In the genomic region with DNA sequence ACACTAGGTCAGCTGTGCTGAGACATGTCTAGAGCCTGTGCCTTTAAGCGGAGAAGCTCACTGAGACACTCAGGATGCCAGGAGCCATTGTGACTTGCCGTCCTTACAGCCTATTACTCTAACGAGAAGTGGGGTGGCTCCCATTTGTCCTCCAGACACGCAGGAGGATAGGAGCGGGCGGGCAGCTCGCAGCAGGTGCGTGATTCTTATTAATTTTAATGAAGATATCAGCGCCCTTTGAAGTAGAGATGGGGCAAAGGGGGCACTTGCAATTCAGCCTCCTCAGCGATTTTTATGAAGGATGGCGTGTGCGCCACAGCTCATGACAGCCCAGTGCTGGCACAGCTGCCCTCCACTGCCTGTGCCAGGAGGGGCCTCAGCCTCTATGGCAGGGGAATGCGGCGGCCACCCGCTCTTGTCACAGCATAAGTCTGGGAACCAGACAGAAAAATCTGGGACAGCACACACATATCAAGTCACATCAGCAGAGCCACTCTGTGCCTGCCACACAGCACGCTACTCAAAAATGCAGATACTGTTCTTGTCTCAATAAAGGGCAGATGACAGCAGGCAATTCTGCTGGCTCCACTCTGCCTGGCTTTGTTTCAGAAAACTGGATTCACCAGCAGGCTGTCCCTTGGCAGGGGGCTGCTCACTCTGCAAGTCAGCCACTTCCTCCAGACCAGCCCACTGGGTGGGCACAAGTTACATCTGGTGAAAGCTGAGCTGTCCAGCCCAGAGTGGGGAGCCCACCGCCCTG, we compare ENCODE assay signal across 8 mouse cellular contexts. TPM values are rescaled to one million over a fixed set of nuclear protein-coding genes. Genes with fewer than 3 reads are reported as not detected.
DNase-seq lines count a peak whose midpoint lies in the region; ATAC-seq and TF ChIP-seq lines count a peak whose summit lies in the region.

No protein-coding gene starts in this region.

- TF ChIP-seq EP300 in liver, postnatal 0 days (IDR thresholded peaks at IDR 0.05; ENCODE audit: low read depth): no peak

- H3K27ac ChIP-seq in forebrain, embryonic 12.5 days: peak overlapping the region; percentile 62
- no peak overlapping the region for H3K27ac ChIP-seq in forebrain, embryonic 11.5 days (ENCODE audit: low read depth, low read length)
- H3K27ac ChIP-seq in liver, postnatal 0 days (ENCODE audit: low read depth): no peak overlapping the region

- DNase-seq in forebrain, embryonic 11.5 days (ENCODE audit: low spot score): no peak
- DNase-seq in frontal cortex, postnatal 14 days (ENCODE audit: low spot score in 2 of 2): peak; percentile 26 to 43
- peak; percentile 45 to 67 for DNase-seq in left cerebral cortex, postnatal 25 days (ENCODE audit: low spot score in 2 of 2)
- no peak for DNase-seq in kidney, postnatal 36 days
- no peak for DNase-seq in kidney, adult 11 months
- no peak for DNase-seq in liver, postnatal 0 days

- peaks cover 15% of the 10 kb centered on the region for H3K4me1 ChIP-seq in forebrain, embryonic 12.5 days
- no peaks in the 10 kb centered on the region for H3K4me1 ChIP-seq in forebrain, embryonic 11.5 days (replicated peaks; ENCODE audit: control insufficient read depth, insufficient read depth, low read length)
- no peaks in the 10 kb centered on the region for H3K4me1 ChIP-seq in liver, postnatal 0 days (ENCODE audit: insufficient read depth)

- no peak for TF ChIP-seq CTCF in liver, postnatal 0 days (IDR thresholded peaks at IDR 0.05; ENCODE audit: low read depth)

- no peaks in the 10 kb centered on the region for H3K9me3 ChIP-seq in forebrain, embryonic 12.5 days
- no peaks in the 10 kb centered on the region for H3K9me3 ChIP-seq in forebrain, embryonic 11.5 days (ENCODE audit: control insufficient read depth, low read length)
- H3K9me3 ChIP-seq in liver, postnatal 0 days (ENCODE audit: low read length): no peaks in the 10 kb centered on the region

- intact Hi-C loops in left cerebral cortex, postnatal 25 days (cut with DNase I): no loop called here

- H3K9ac ChIP-seq in forebrain, embryonic 12.5 days: no peak overlapping the region
- no peak overlapping the region for H3K9ac ChIP-seq in forebrain, embryonic 11.5 days (ENCODE audit: low read length)
- no peak overlapping the region for H3K9ac ChIP-seq in liver, postnatal 0 days (replicated peaks)

- H3K27me3 ChIP-seq in forebrain, embryonic 12.5 days: no peaks in the 10 kb centered on the region
- no peaks in the 10 kb centered on the region for H3K27me3 ChIP-seq in forebrain, embryonic 11.5 days (ENCODE audit: control insufficient read depth, insufficient read depth, low read length)
- no peaks in the 10 kb centered on the region for H3K27me3 ChIP-seq in liver, postnatal 0 days (ENCODE audit: insufficient read depth, low read length)

- H3K4me3 ChIP-seq in forebrain, embryonic 12.5 days (replicated peaks): no peak overlapping the region
- H3K4me3 ChIP-seq in forebrain, embryonic 11.5 days (ENCODE audit: low read depth, low read length): no peak overlapping the region
- H3K4me3 ChIP-seq in liver, postnatal 0 days (ENCODE audit: low read depth, low read length): no peak overlapping the region

- H3K36me3 ChIP-seq in forebrain, embryonic 12.5 days (replicated peaks): no peaks in the 10 kb centered on the region
- H3K36me3 ChIP-seq in forebrain, embryonic 11.5 days (ENCODE audit: control insufficient read depth, insufficient read depth, low read length): no peaks in the 10 kb centered on the region
- no peaks in the 10 kb centered on the region for H3K36me3 ChIP-seq in liver, postnatal 0 days (replicated peaks; ENCODE audit: insufficient read depth, low read length)

- peak; percentile 61 for ATAC-seq in forebrain, embryonic 12.5 days (ENCODE audit: low FRiP score)
- no peak for ATAC-seq in forebrain, embryonic 11.5 days (replicated peaks; ENCODE audit: low FRiP score)
- ATAC-seq in cerebellum, adult (ENCODE audit: insufficient number of reproducible peaks, low FRiP score, low TSS enrichment): peak; percentile 69
- no peak for ATAC-seq in liver, postnatal 0 days

- WGBS in forebrain, embryonic 12.5 days: 53% methylated on average over 17 of the region's 17 CpGs
- WGBS in forebrain, embryonic 11.5 days: 66% methylated on average over 17 of the region's 17 CpGs
- WGBS in liver, postnatal 0 days (ENCODE audit: insufficient replicate concordance): 68% methylated on average over 17 of the region's 17 CpGs

- peak overlapping the region; percentile 21 for H3K4me2 ChIP-seq in forebrain, embryonic 12.5 days
- H3K4me2 ChIP-seq in forebrain, embryonic 11.5 days (ENCODE audit: low read depth, low read length, severe bottlenecking): no peak overlapping the region
- H3K4me2 ChIP-seq in liver, postnatal 0 days (ENCODE audit: low read depth, low read length): no peak overlapping the region

RNA-seq across cellular contexts. Expression of a gene that starts 15.5 kb away (rescaled TPM):
- polyA plus RNA-seq in forebrain, embryonic 12.5 days (2016; fragmentation: Nextera tagmentation; extraction: Ambion mirVana): 0.22 and 0.23 TPM in 2 replicates
- not detected in 2 replicates for polyA plus RNA-seq in forebrain, embryonic 11.5 days (2014; fragmentation: Nextera tagmentation; extraction: Ambion mirVana)
- total RNA-seq in left cerebral cortex, postnatal 25 days (2021): under 1 TPM; 0.60 to 0.62 TPM
- 37.9 and 41.0 TPM in 2 replicates for polyA plus RNA-seq in liver, postnatal 0 days (2015; fragmentation: Nextera tagmentation; extraction: Ambion mirVana)

RNA-seq across cellular contexts. Expression of a gene that starts 25.4 kb away (rescaled TPM):
- not detected in 2 replicates for polyA plus RNA-seq in forebrain, embryonic 12.5 days (2016; fragmentation: Nextera tagmentation; extraction: Ambion mirVana)
- not detected in 2 replicates for polyA plus RNA-seq in forebrain, embryonic 11.5 days (2014; fragmentation: Nextera tagmentation; extraction: Ambion mirVana)
- 1 to 10 TPM in 1 of 2 experiments, under 1 TPM in 1; 0.73 to 1.2 TPM for total RNA-seq in left cerebral cortex, postnatal 25 days (2021)
- polyA plus RNA-seq in liver, postnatal 0 days (2015; fragmentation: Nextera tagmentation; extraction: Ambion mirVana): not detected in 2 replicates

RNA-seq across cellular contexts. Expression of a gene that starts 28.0 kb away (rescaled TPM):
- 650 and 690 TPM in 2 replicates for polyA plus RNA-seq in forebrain, embryonic 12.5 days (2016; fragmentation: Nextera tagmentation; extraction: Ambion mirVana)
- polyA plus RNA-seq in forebrain, embryonic 11.5 days (2014; fragmentation: Nextera tagmentation; extraction: Ambion mirVana): 626 and 751 TPM in 2 replicates
- total RNA-seq in left cerebral cortex, postnatal 25 days (2021): 100 to 1,000 TPM; 282 to 283 TPM
- polyA plus RNA-seq in liver, postnatal 0 days (2015; fragmentation: Nextera tagmentation; extraction: Ambion mirVana): 493 and 504 TPM in 2 replicates

RNA-seq across cellular contexts. Expression of a gene that starts 41.7 kb away (rescaled TPM):
- polyA plus RNA-seq in forebrain, embryonic 12.5 days (2016; fragmentation: Nextera tagmentation; extraction: Ambion mirVana): 29.0 and 30.2 TPM in 2 replicates
- 27.6 and 30.4 TPM in 2 replicates for polyA plus RNA-seq in forebrain, embryonic 11.5 days (2014; fragmentation: Nextera tagmentation; extraction: Ambion mirVana)
- 10 to 100 TPM; 12.9 to 13.4 TPM for total RNA-seq in left cerebral cortex, postnatal 25 days (2021)
- polyA plus RNA-seq in liver, postnatal 0 days (2015; fragmentation: Nextera tagmentation; extraction: Ambion mirVana): 9.6 and 10.4 TPM in 2 replicates

RNA-seq across cellular contexts. Expression of a gene that starts 55.5 kb away (rescaled TPM):
- polyA plus RNA-seq in forebrain, embryonic 12.5 days (2016; fragmentation: Nextera tagmentation; extraction: Ambion mirVana): 0.13 TPM in 1 of 2 replicates, not detected in the other
- 0.21 and 0.31 TPM in 2 replicates for polyA plus RNA-seq in forebrain, embryonic 11.5 days (2014; fragmentation: Nextera tagmentation; extraction: Ambion mirVana)
- total RNA-seq in left cerebral cortex, postnatal 25 days (2021): 1 to 10 TPM in 1 of 2 experiments, under 1 TPM in 1; 0.66 to 1.1 TPM
- 0.07 TPM in 1 of 2 replicates, not detected in the other for polyA plus RNA-seq in liver, postnatal 0 days (2015; fragmentation: Nextera tagmentation; extraction: Ambion mirVana)

Comparison
In these comparisons a context has a peak if more than half of its experiments do, and no peak if none do; other contexts are left out.
1. ATAC-seq: peak in forebrain, embryonic 12.5 days (single experiment) and cerebellum, adult (single experiment); none in forebrain, embryonic 11.5 days (single experiment) and liver, postnatal 0 days (single experiment).
2. DNase-seq: peak in frontal cortex, postnatal 14 days (2 of 2) and left cerebral cortex, postnatal 25 days (2 of 2); none in forebrain, embryonic 11.5 days (single experiment), kidney, postnatal 36 days (0 of 2), kidney, adult 11 months (single experiment) and liver, postnatal 0 days (single experiment).
3. RNA of a gene that starts 15.5 kb away (polyA plus RNA-seq): 37.9 to 41.0 TPM in liver, postnatal 0 days; 0.22 to 0.23 TPM in forebrain, embryonic 12.5 days and not detected in forebrain, embryonic 11.5 days; every median in the first group is over 10 times any median in the second.